Comparison of ENCODE assay signal across 8 mouse cellular contexts in the genomic region with DNA sequence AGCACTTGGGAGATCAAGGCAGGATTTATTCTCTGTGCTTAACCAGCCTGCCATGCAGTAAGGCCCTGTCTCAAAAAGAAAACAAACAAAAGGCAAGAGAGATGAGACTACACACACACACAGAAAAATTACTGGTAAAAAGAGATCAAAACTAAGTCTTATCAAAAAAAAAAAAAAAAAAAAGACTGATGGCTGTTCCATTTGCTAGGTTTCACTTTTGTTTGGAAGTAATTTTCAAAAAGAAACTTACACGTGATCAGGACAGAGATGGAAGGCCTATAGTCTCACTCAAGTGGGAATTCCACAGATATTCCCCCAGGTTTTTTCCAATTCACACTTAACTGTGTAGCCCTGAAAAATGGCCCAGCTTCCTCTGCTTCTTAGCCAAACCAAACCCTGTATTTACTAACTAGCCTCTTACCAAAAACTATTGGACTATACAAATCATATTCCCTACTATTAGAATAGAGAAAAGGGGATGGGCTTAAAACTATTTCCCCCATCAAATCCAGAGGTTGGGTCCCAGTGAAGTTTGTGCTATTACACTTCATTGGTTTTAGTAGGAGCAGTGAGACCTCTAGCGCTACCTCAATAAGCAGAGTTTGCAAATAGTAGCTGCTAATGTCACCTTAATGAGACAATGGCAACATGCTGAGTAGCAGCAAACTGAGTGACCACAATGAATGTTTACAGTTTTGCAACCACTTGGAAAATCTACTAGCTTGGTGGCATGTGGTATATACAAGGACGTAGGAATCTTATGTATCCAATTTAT. TPM values are rescaled to one million over a fixed set of nuclear protein-coding genes. Genes with fewer than 3 reads are reported as not detected.
DNase-seq lines count a peak whose midpoint lies in the region; ATAC-seq and TF ChIP-seq lines count a peak whose summit lies in the region.

No protein-coding gene starts in this region.

- DNase-seq in cerebellum, adult 9-11 months: peak; percentile 14
- no peak for DNase-seq in ES-E14 (ENCODE audit: low read depth, low spot score)
- DNase-seq in heart, embryonic 10.5 days (ENCODE audit: low spot score): no peak
- DNase-seq in left cerebral cortex, postnatal 10 days (ENCODE audit: extremely low spot score in 1 of 2, low spot score in 2 of 2): no peak
- no peak for DNase-seq in layer of hippocampus, adult 9-11 months

- no peak for ATAC-seq in cerebellum, adult (ENCODE audit: insufficient number of reproducible peaks, low FRiP score, low TSS enrichment)
- ATAC-seq in liver, embryonic 12.5 days: no peak
- ATAC-seq in frontal cortex, adult (ENCODE audit: low TSS enrichment): no peak

- in situ Hi-C loops in ES-E14 (cut with MboI; ENCODE audit: low sequenced_read_pairs in 2 of 2, unreplicated experiment in 2 of 2): no loop called here

- H3K9me3 ChIP-seq in ES-E14 (ENCODE audit: control insufficient read depth, insufficient read depth, low read depth, low read length): no peaks in the 10 kb centered on the region
- no peaks in the 10 kb centered on the region for H3K9me3 ChIP-seq in heart, embryonic 10.5 days
- H3K9me3 ChIP-seq in liver, embryonic 12.5 days (replicated peaks): no peaks in the 10 kb centered on the region

- H3K4me1 ChIP-seq in ES-E14 (ENCODE audit: control insufficient read depth in 2 of 2, insufficient read depth in 2 of 2, low read length in 2 of 2, poor library complexity in 1 of 2): peaks cover 3 to 4% of the 10 kb centered on the region in 2 experiments; a peak in 3 of 4 replicates
- peaks cover 13% of the 10 kb centered on the region for H3K4me1 ChIP-seq in heart, embryonic 10.5 days
- H3K4me1 ChIP-seq in liver, embryonic 12.5 days: peaks cover 50% of the 10 kb centered on the region

- peak overlapping the region; percentile 87 to 89; a peak in 3 of 4 replicates for H3K4me3 ChIP-seq in ES-E14 (ENCODE audit: insufficient read depth in 1 of 2, low read depth in 1 of 2, low read length in 2 of 2, poor library complexity in 1 of 2, severe bottlenecking in 1 of 2)
- peak overlapping the region; percentile 78 for H3K4me3 ChIP-seq in heart, embryonic 10.5 days
- peak overlapping the region; percentile 86 for H3K4me3 ChIP-seq in liver, embryonic 12.5 days

- H3K9ac ChIP-seq in ES-E14 (ENCODE audit: insufficient read depth, low read depth, low read length, poor library complexity, severe bottlenecking): no peak overlapping the region; the same call in 1 of the 2 replicates
- peak overlapping the region; percentile 95 for H3K9ac ChIP-seq in liver, embryonic 12.5 days

- 25% methylated on average over 3 of the region's 3 CpGs for WGBS in heart, embryonic 10.5 days
- 30% methylated on average over 3 of the region's 3 CpGs for WGBS in liver, embryonic 12.5 days (ENCODE audit: insufficient replicate concordance)

- intact Hi-C loops in left cerebral cortex, postnatal 10 days (cut with DNase I): loop anchor here (5.0 kb wide), 1 partner anchor 71 kb away; no protein-coding TSS in a partner anchor

- peak overlapping the region; percentile 80 for H3K4me2 ChIP-seq in liver, embryonic 12.5 days

- no peaks in the 10 kb centered on the region for H3K27me3 ChIP-seq in heart, embryonic 10.5 days (ENCODE audit: insufficient read depth, poor library complexity, severe bottlenecking)
- H3K27me3 ChIP-seq in liver, embryonic 12.5 days (replicated peaks): no peaks in the 10 kb centered on the region

- H3K27ac ChIP-seq in ES-E14 (ENCODE audit: insufficient read depth, low read depth, low read length, poor library complexity, severe bottlenecking): no peak overlapping the region
- no peak overlapping the region for H3K27ac ChIP-seq in heart, embryonic 10.5 days
- no peak overlapping the region for H3K27ac ChIP-seq in liver, embryonic 12.5 days

- no peaks in the 10 kb centered on the region for H3K36me3 ChIP-seq in ES-E14 (ENCODE audit: control insufficient read depth, insufficient read depth, low read length, poor library complexity, severe bottlenecking)
- H3K36me3 ChIP-seq in heart, embryonic 10.5 days: no peaks in the 10 kb centered on the region
- H3K36me3 ChIP-seq in liver, embryonic 12.5 days: peaks cover 10% of the 10 kb centered on the region; the same call in 1 of the 2 replicates

TF ChIP-seq in ES-E14, 5 proteins besides CTCF, POLR2A, EP300 and RAD21:
- no peak for TF ChIP-seq HCFC1 (IDR thresholded peaks at IDR 0.05; ENCODE audit: borderline replicate concordance, insufficient read depth, low read length)
- no peak for TF ChIP-seq CHD2 (IDR thresholded peaks at IDR 0.05; ENCODE audit: low read depth, low read length)
- no peak for TF ChIP-seq MAFK (IDR thresholded peaks at IDR 0.05; ENCODE audit: insufficient read depth, low read depth, low read length)
- no peak for TF ChIP-seq ZC3H11A (IDR thresholded peaks at IDR 0.05; ENCODE audit: borderline replicate concordance, low read depth, low read length)
- TF ChIP-seq ZNF384 (IDR thresholded peaks at IDR 0.05; ENCODE audit: low read depth, low read length): no peak

RNA-seq across cellular contexts. Expression of gene Kpna3, which starts 1.3 kb away (rescaled TPM):
- 38.0 and 51.7 TPM in 2 replicates for total RNA-seq in ES-E14 (2012; rRNA removed)
- 46.1 and 53.1 TPM in 2 replicates for polyA plus RNA-seq in heart, embryonic 10.5 days (2016; fragmentation: Nextera tagmentation; extraction: Ambion mirVana)
- polyA plus RNA-seq in liver, embryonic 12.5 days (2016; fragmentation: Nextera tagmentation; extraction: Ambion mirVana): 44.0 and 44.8 TPM in 2 replicates
- 10 to 100 TPM; 86.5 to 91.3 TPM for total RNA-seq in left cerebral cortex, postnatal 10 days (2021)
